Mouse (Mus musculus): ENCODE results near the gene Serf2.

- TF ChIP-seq CTCF (IDR thresholded peaks at IDR 0.05; ENCODE audit: insufficient read depth, low read depth, low read length), result no peak
- TF ChIP-seq POLR2A (IDR thresholded peaks at IDR 0.05; ENCODE audit: insufficient read depth, low read depth, low read length), result peak; percentile 67
Measured at GRCm38 (mm10) chr2:121456692-121457642, 8.0 kb downstream of the Serf2 start, which contains the start of gene Serinc4.

Measured in olfactory bulb, adult 2 months (tissue).